Mouse (Mus musculus) heart, embryonic 14.5 days (tissue): ENCODE measurements at regions not wholly inside any gene's neighbourhood (a gene's known extent, or its start where the extent isn't known, plus 50 kb on each side); places are given as distances from the start of the nearest gene placed in this dataset.

Experiments used
- ATAC-seq: fragments of 200-750 bp; cut with Nextera tagmentation; 2 replicates; pipeline ENCODE4 v1.8.0; 2017; ENCODE audit warnings: low read depth, moderate TSS enrichment; ENCODE audit not compliant: insufficient number of reproducible peaks, insufficient read depth, low FRiP score
- H3K27ac ChIP-seq, 2 experiments: fragments of 200-500 bp in 1 of 2; fragments of 300-500 bp in 1 of 2; sonication (generic) in 1 of 2; replicated peaks in 1 of 2; 2 replicates each; pipeline ENCODE4 v1.5.1; 2012 to 2014; ENCODE audit warnings: low read depth in 2 of 2, low read length in 2 of 2, control low read depth in 1 of 2, mild to moderate bottlenecking in 1 of 2, mixed read lengths in 1 of 2; ENCODE audit not compliant: control insufficient read depth in 1 of 2, insufficient read depth in 1 of 2
- H3K27me3 ChIP-seq: fragments of 300-500 bp; sonication (generic); 2 replicates; pipeline ENCODE4 v1.6.1; 2014; ENCODE audit warnings: mild to moderate bottlenecking, low read length, control low read depth; ENCODE audit not compliant: control insufficient read depth, insufficient read depth
- H3K36me3 ChIP-seq: fragments of 300-500 bp; sonication (generic); 2 replicates; pipeline ENCODE4 v1.6.1; 2014; ENCODE audit warnings: mild to moderate bottlenecking, control low read depth, low read length, mixed read lengths; ENCODE audit not compliant: control insufficient read depth, insufficient read depth
- H3K4me1 ChIP-seq, 2 experiments: fragments of 200-500 bp in 1 of 2; fragments of 300-500 bp in 1 of 2; sonication (generic) in 1 of 2; 2 replicates each; pipeline ENCODE4 v1.6.1; 2012 to 2014; ENCODE audit warnings: low read length in 2 of 2, control low read depth in 1 of 2, mixed read lengths in 1 of 2; ENCODE audit not compliant: control insufficient read depth in 2 of 2, insufficient read depth in 2 of 2
- H3K4me2 ChIP-seq: fragments of 300-500 bp; sonication (generic); 2 replicates; pipeline ENCODE4 v1.6.1; 2014; ENCODE audit warnings: mild to moderate bottlenecking, low read length
- H3K4me3 ChIP-seq, 2 experiments: fragments of 200-500 bp in 1 of 2; fragments of 300-500 bp in 1 of 2; sonication (generic) in 1 of 2; 2 replicates each; pipeline ENCODE4 v1.5.1; 2012 to 2014; ENCODE audit warnings: low read length in 2 of 2, mild to moderate bottlenecking in 2 of 2, control low read depth in 1 of 2, low read depth in 1 of 2, moderate library complexity in 1 of 2; ENCODE audit not compliant: control insufficient read depth in 1 of 2, insufficient read depth in 1 of 2
- H3K9ac ChIP-seq: fragments of 300-500 bp; sonication (generic); 2 replicates; pipeline ENCODE4 v1.6.1; 2014; ENCODE audit warnings: mild to moderate bottlenecking, low read length
- H3K9me3 ChIP-seq: fragments of 300-500 bp; sonication (generic); 2 replicates; pipeline ENCODE4 v1.6.1; 2016; ENCODE audit warnings: low read length, control low read depth; ENCODE audit not compliant: control insufficient read depth
- WGBS: fragments of 180-500 bp; shearing (Covaris S2); extraction: QIAGEN DNeasy Blood & Tissue Kit; methylation state at CpG from one replicate; pipeline ENCODE4 v1.1.7; 2014; 5-methylcytosine and 5-hydroxymethylcytosine counted together

DNA sequence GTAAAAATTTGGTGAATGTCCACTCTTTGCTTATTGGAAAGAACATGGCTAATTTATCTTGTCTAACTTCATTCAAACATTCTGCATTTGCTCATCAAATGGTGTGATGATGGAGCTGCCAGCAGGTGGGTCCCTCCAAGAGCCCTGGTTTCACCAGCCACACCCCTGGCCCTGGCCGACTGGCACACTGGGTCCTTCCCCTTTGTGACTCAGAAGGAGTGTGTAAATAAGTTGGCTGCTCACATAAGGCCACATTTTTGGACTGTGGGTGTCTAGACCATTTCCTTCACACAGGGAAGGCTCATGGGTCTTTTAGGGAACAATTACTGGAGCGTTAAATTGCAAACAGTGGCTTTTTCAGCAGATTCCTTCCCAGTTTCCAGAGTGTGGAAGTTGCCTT, 68.4 kb upstream of the Cep162 start:
- ATAC-seq, result no peak
- Histone ChIP-seq H3K4me3 (no peak overlapping the region), H3K27ac (no peak overlapping the region), H3K9ac (no peak overlapping the region), H3K4me2 (no peak overlapping the region), H3K36me3 (no peaks in the 10 kb centered on the region), H3K4me1 (no peaks in the 10 kb centered on the region), H3K9me3 (no peaks in the 10 kb centered on the region), H3K27me3 (no peaks in the 10 kb centered on the region)
- 67% methylated on average over 2 of the region's 2 CpGs for WGBS

DNA sequence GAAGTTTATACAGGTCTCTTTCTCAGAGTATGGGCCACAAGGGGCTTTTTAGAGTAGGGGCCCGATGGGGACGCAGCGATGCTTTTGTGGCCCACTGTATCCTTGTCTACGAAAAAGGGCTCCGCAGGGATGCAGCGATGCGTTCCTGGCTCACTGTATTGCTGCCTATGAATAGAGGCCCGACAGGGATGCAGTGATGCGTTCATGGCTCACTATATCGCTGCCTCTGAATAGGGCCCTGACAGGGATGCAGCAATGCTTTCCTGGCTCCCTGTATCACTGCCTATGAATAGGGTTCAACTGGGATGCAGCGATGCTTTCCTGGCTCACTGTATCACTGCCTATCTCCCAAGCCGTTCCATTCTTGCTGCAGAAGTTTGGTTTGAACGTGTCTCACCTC, 65.4 kb upstream of the Cep162 start:
- Histone ChIP-seq H3K4me1 (no peaks in the 10 kb centered on the region), H3K27ac (no peak overlapping the region), H3K4me3 (no peak overlapping the region), H3K27me3 (no peaks in the 10 kb centered on the region), H3K36me3 (no peaks in the 10 kb centered on the region), H3K9ac (no peak overlapping the region), H3K4me2 (no peak overlapping the region), H3K9me3 (no peaks in the 10 kb centered on the region)
- WGBS, result 87% methylated on average over 13 of the region's 13 CpGs
- ATAC-seq, result no peak

DNA sequence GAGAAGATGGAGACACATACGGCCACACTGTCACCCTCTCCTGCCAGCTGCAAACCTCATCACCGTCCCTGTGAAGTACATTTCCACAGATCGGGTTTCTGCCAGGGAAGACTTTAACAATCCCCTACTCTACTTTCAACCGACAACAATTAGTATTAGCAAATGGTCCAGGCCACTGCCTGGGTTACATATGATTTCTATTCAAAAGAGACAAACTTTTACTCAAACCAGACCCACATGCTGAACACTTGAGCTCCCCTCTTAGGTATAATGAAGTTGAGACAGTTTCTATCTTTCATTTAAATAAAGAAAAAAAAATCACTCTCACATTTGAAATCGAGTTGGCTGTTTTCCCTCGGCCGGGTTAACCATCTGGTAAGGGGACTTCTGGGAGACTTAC, 63.4 kb upstream of the Cep162 start:
- H3K9ac ChIP-seq, result no peak overlapping the region
- WGBS, result 71% methylated on average over 7 of the region's 7 CpGs
- H3K27ac ChIP-seq, result no peak overlapping the region
- H3K27me3 ChIP-seq, result no peaks in the 10 kb centered on the region
- H3K9me3 ChIP-seq, result no peaks in the 10 kb centered on the region
- no peaks in the 10 kb centered on the region for H3K36me3 ChIP-seq
- H3K4me3 ChIP-seq, result no peak overlapping the region
- no peak for ATAC-seq
- H3K4me2 ChIP-seq, result no peak overlapping the region
- H3K4me1 ChIP-seq, result no peaks in the 10 kb centered on the region

DNA sequence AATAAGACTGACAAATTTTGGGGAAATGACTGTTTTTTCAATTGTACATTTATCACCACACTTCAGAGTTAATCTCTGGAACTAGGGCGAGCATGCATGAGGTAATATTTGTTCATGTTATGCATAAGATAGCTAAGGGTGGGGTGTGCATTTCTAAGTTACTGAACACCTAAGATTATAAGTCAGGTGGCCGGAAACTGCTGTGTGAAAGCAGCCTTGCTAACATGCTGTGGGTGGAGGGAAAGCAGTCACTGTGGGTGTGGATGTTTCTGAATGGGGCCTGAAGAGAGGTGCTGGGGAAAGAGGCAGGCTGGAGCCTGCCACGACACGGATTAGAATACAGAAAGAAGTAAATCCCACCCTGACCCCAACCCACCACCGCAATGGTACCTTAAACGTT, 54.8 kb upstream of the Cep162 start:
- ATAC-seq, result no peak
- no peaks in the 10 kb centered on the region for H3K27me3 ChIP-seq
- WGBS, result 70% methylated on average over 6 of the region's 6 CpGs

More for the DNA sequence above, 54.8 kb upstream of the Cep162 start:
- H3K36me3 ChIP-seq, result no peaks in the 10 kb centered on the region
- H3K4me3 ChIP-seq, result no peak overlapping the region
- no peak overlapping the region for H3K27ac ChIP-seq
- H3K9ac ChIP-seq, result no peak overlapping the region
- no peaks in the 10 kb centered on the region for H3K4me1 ChIP-seq
- no peak overlapping the region for H3K4me2 ChIP-seq
- no peaks in the 10 kb centered on the region for H3K9me3 ChIP-seq
